Mouse (Mus musculus) G1E (cell line): Measurements from ENCODE around the gene Cdk14. TPM values are rescaled to one million over a fixed set of nuclear protein-coding genes. Genes with fewer than 3 reads are reported as not detected.

ENCODE experiments used
- ATAC-seq: 2 replicates; pipeline ENCODE4 v1.8.0; 2016; ENCODE audit warnings: mild to moderate bottlenecking; ENCODE audit not compliant: insufficient number of reproducible peaks, poor library complexity, low FRiP score, severe bottlenecking; ENCODE audit errors: extremely low read depth
- DNase-seq: peaks from one replicate; pipeline ENCODE4 v3.0.0; 2012; ENCODE audit warnings: low spot score
- H3K27me3 ChIP-seq: 2 replicates; pipeline ENCODE4 v1.6.1; 2012; ENCODE audit warnings: mild to moderate bottlenecking, low read length, inconsistent platforms; ENCODE audit not compliant: insufficient read depth
- H3K36me3 ChIP-seq: replicated peaks from 2 replicates; pipeline ENCODE3; 2012; ENCODE audit warnings: mild to moderate bottlenecking, inconsistent platforms
- H3K4me1 ChIP-seq: 2 replicates; pipeline ENCODE4 v1.6.1; 2012; ENCODE audit warnings: low read depth, low read length, inconsistent platforms, mixed read lengths; ENCODE audit not compliant: insufficient read depth
- H3K4me3 ChIP-seq: 2 replicates; pipeline ENCODE4 v1.5.1; 2012; ENCODE audit warnings: low read depth, mild to moderate bottlenecking, inconsistent platforms, low read length, moderate library complexity, mixed read lengths
- H3K9me3 ChIP-seq: replicated peaks from 2 replicates; pipeline ENCODE4 v1.6.1; 2012; ENCODE audit warnings: inconsistent platforms
- CTCF ChIP-seq: IDR thresholded peaks from 2 replicates; pipeline ENCODE4 v1.5.1; 2012; ENCODE audit warnings: low read depth, low read length, inconsistent platforms, mixed read lengths
- GATA1 ChIP-seq: IDR thresholded peaks from 2 replicates; pipeline ENCODE4 v1.6.1; 2012; ENCODE audit warnings: borderline replicate concordance, low read length, inconsistent platforms, mixed read lengths
- GATA2 ChIP-seq: IDR thresholded peaks from 2 replicates; pipeline ENCODE4 v1.6.1; 2012; ENCODE audit warnings: low read depth, low read length, inconsistent platforms, borderline replicate concordance
- POLR2AphosphoS5 ChIP-seq: IDR thresholded peaks from 2 replicates; pipeline ENCODE4 v1.6.1; 2012; ENCODE audit warnings: low read depth, low read length, inconsistent platforms; ENCODE audit not compliant: insufficient replicate concordance
- TAL1 ChIP-seq: conservative IDR thresholded peaks from 2 replicates; pipeline ENCODE4 v1.6.1; 2012; ENCODE audit warnings: low read depth, low read length, inconsistent platforms, mixed read lengths
- polyA plus RNA-seq: library from polyadenylated mRNA; stranded (reverse); fragments of >175 nt; gene quantifications from 2 replicates; pipeline ENCODE4 v1.2.3, GENCODE M21; 2012
- total RNA-seq, 2 experiments: library from RNA; stranded (forward) in 1 of 2; stranded (reverse) in 1 of 2; fragments of 200-1000 nt in 1 of 2; fragments of >200 nt in 1 of 2; fragmentation: Nextera tagmentation in 1 of 2; gene quantifications; 2 replicates each; pipeline ENCODE4 v1.2.3; 2014 to 2017

Cdk14 gene
- total and polyA plus RNA-seq, 3 experiments: 0.98 TPM; not detected in 2

GRCm38 (mm10) chr5:5189590-5189989 is 230.5 kb downstream of the Cdk14 start:
- TF ChIP-seq GATA1 (no peak), TAL1 (no peak; the same call in 1 of the 2 replicates), POLR2AphosphoS5 (no peak), GATA2 (no peak), CTCF (no peak)
- H3K27me3 ChIP-seq: 0 out of 2 replicates have a peak, but pooled peaks cover 6% of the 10 kb centered on the region
- H3K9me3 ChIP-seq: no peaks in the 10 kb centered on the region
- peaks cover 40% of the 10 kb centered on the region for H3K4me1 ChIP-seq
- DNase-seq (no peak), ATAC-seq (peak; percentile 73)
- H3K4me3 ChIP-seq: no peak overlapping the region
- no peaks in the 10 kb centered on the region for H3K36me3 ChIP-seq

- Histone ChIP-seq H3K36me3 (no peaks in the 10 kb centered on the region), H3K27me3 (no peaks in the 10 kb centered on the region), H3K9me3 (no peaks in the 10 kb centered on the region), H3K4me1 (peaks cover 40% of the 10 kb centered on the region), H3K4me3 (peak overlapping the region; percentile 28; the same call in 1 of the 2 replicates)
- no peak for TF ChIP-seq GATA2
- no peak for TF ChIP-seq CTCF
- no peak for TF ChIP-seq GATA1
- TF ChIP-seq POLR2AphosphoS5: no peak
- peak; percentile 83 for TF ChIP-seq TAL1
- DNase-seq (no peak), ATAC-seq (peak; percentile 80)
Measured at GRCm38 (mm10) chr5:5185987-5186742, 233.9 kb downstream of the Cdk14 start.

GRCm38 (mm10) chr5:5185521-5185920 is 234.6 kb downstream of the Cdk14 start:
- H3K4me3 ChIP-seq: no peak overlapping the region
- no peaks in the 10 kb centered on the region for H3K9me3 ChIP-seq
- peaks cover 37% of the 10 kb centered on the region for H3K4me1 ChIP-seq
- no peak for ATAC-seq
- TF ChIP-seq POLR2AphosphoS5 (no peak), GATA2 (no peak), TAL1 (no peak), GATA1 (no peak), CTCF (no peak)
- H3K36me3 ChIP-seq: no peaks in the 10 kb centered on the region
- H3K27me3 ChIP-seq: no peaks in the 10 kb centered on the region
- no peak for DNase-seq

- no peak for DNase-seq
Measured at GRCm38 (mm10) chr5:5180711-5181110, 239.4 kb downstream of the Cdk14 start.

GRCm38 (mm10) chr5:5180311-5180710 is 239.8 kb downstream of the Cdk14 start:
- Histone ChIP-seq H3K4me1 (peaks cover 5% of the 10 kb centered on the region; the same call in 1 of the 2 replicates), H3K27me3 (no peaks in the 10 kb centered on the region; the same call in none of the 2 replicates), H3K36me3 (no peaks in the 10 kb centered on the region), H3K4me3 (no peak overlapping the region), H3K9me3 (no peaks in the 10 kb centered on the region)
- DNase-seq (no peak), ATAC-seq (no peak)
- TF ChIP-seq GATA2 (no peak), TAL1 (no peak), POLR2AphosphoS5 (no peak), CTCF (no peak)

More at GRCm38 (mm10) chr5:5180711-5181110, 239.4 kb downstream of the Cdk14 start:
- H3K9me3 ChIP-seq: no peaks in the 10 kb centered on the region
- TF ChIP-seq POLR2AphosphoS5: no peak
- no peak overlapping the region for H3K4me3 ChIP-seq
- peaks cover 7% of the 10 kb centered on the region; the same call in 1 of the 2 replicates for H3K4me1 ChIP-seq
- H3K27me3 ChIP-seq: no peaks in the 10 kb centered on the region; the same call in none of the 2 replicates
- H3K36me3 ChIP-seq: no peaks in the 10 kb centered on the region
- no peak for ATAC-seq

- Histone ChIP-seq H3K4me1 (peaks cover 4% of the 10 kb centered on the region; the same call in 1 of the 2 replicates), H3K36me3 (no peaks in the 10 kb centered on the region), H3K27me3 (no peaks in the 10 kb centered on the region; the same call in none of the 2 replicates), H3K9me3 (no peaks in the 10 kb centered on the region), H3K4me3 (no peak overlapping the region)
- TF ChIP-seq GATA2 (no peak), CTCF (no peak), POLR2AphosphoS5 (no peak), TAL1 (no peak), GATA1 (no peak)
- ATAC-seq: no peak
- no peak for DNase-seq
Measured at GRCm38 (mm10) chr5:5176052-5176451, 244.1 kb downstream of the Cdk14 start.

- H3K4me3 ChIP-seq: no peak overlapping the region
- H3K27me3 ChIP-seq: no peaks in the 10 kb centered on the region; the same call in none of the 2 replicates
- ATAC-seq (no peak), DNase-seq (no peak)
- H3K36me3 ChIP-seq: no peaks in the 10 kb centered on the region
- no peaks in the 10 kb centered on the region for H3K9me3 ChIP-seq
- TF ChIP-seq POLR2AphosphoS5 (no peak), GATA2 (no peak), GATA1 (no peak), CTCF (no peak), TAL1 (no peak)
- H3K4me1 ChIP-seq: no peaks in the 10 kb centered on the region
Measured at GRCm38 (mm10) chr5:5175611-5176010, 244.5 kb downstream of the Cdk14 start.
